Mouse (Mus musculus): ENCODE measurements around the gene Ago1.
A peak's percentile ranks its signal among the peaks of the same experiment; 100 is the strongest.

The Ago1 gene

DNA sequence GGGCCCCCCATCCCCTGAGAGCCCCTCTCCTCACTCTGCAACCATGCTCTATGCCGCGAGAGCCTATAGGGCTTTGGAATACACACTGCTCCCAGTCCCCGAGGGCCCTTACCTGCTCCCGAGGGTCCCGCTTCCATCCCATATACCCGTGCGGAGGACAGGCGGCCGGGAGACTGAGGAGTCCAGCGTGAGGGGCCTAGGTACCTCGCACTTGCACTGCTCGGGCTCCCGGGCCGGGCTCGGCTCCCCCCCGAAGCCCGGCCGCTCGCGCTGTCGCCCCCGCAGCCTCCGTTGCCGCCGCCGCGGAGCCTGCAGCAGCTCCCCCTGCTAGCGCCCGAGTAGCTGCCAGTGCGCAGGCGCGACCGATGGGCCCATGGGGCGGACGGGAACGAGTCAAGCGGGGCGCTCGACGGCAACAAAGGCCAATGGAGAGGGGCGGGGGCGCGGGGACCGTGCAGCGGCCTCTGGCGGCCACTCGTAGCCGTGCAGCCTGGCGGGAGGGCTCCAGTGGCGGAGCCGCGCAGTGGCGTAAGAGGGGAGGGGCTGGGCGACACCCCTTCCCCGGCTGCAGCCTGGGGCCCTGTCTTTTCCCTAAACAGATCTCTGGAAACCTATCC lies at the start of gene Ago1:
Gene Ago1 (minus strand): TSS at position 299 of the 617 bp plus-strand sequence.
- peak; percentile 72 for DNase-seq (ENCODE audit: low read depth, low spot score)

DNA sequence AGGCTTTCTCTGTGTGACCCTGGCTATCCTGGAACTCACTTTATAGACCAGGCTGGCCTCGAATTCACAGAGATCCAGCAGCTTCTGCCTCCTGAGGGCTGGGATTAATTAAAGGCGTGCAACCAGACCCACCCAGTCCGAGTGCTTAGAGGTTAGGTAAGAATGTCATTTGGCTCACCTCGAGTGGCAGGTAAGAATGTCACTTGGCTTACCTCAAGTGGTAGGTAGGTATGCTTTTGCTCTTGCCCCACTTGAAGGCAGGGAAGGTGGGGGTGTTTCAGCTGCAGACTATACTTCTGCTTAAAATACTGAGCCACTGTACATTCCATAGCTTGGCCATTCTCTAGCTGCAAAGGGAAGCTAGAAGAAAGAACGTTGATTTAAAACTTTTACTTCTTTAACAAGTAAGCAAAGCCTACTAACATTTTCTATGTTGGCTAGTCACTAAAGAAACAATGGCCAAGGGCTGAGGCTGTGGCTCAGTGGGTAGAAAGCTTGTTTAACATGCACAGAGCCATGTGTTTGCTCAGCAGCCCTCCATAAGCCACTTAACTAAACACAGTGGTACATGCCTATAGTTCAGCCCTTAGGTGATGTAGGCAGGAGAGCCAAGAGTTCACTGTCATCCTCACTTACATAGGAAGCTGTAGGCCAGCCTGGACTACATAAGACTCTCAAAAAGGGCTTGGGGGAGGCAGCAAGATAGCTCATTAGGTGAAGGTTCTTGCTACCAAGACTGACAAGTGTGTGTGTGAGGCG lies 44.1 kb upstream of the Ago1 start:
- DNase-seq (ENCODE audit: low read depth, low spot score) = no peak

DNA sequence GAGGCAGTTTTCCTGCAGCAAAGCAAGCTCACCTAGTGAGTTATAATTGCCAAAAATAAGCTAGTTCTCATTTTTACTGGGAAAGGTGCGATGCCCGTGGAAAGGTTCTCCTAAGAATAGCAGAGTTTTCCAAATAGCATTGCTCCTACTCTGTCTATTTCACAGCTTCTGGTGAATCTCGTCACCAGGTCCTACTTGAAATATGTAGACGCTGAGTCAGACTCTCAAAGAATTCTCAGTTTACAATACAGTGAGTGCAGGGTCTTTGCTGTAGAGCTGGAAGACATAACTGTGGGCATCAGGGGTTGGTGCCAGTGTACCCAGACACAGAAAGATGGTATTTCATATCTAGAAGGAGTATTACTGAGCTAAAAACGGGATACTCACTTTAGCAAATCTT lies 42.6 kb upstream of the Ago1 start:
- no peak for DNase-seq (ENCODE audit: low read depth, low spot score)

- no peak for DNase-seq (ENCODE audit: low read depth, low spot score)
These were observed 40.7 kb upstream of the Ago1 start for GRCm38 (mm10) chr4:126509072-126509471.

DNA sequence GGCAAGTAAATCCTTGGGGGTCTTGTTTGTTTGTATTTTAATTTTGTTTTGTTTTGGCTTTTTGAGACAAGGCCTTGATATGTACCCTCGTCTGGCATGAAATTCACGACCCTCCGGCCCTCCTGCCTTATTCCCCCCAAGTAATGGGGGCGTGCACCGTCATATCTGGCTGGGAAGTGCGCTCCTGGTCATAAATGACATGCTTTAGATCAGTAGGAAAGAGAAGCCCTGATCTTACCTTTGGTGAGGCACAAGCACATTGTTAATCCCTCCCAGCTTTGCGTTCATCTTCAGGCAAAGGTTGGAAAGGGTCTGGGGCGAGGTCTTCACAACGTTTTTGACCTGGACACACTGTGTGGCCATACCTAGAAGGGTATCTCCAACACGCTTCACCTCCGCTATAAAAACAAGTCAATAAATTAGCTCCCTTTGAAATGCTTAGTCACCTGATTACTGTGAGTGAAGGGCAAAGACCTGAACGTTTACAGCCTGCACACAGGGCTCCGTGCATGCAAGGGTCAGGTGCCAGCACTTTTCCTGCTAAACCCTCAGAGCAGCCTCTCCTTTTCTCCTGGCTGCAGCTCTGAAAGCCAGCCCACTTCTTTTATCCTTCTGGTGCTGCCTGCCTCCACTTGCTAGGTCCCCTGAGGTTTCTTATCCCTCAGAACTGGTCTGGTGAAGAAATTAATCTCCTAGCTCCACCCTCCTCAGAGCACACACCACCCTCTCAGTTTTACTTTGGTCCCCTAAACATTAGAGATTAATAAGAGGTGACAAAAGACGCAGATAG lies 39.9 kb upstream of the Ago1 start:
- DNase-seq (ENCODE audit: low read depth, low spot score) = no peak

DNA sequence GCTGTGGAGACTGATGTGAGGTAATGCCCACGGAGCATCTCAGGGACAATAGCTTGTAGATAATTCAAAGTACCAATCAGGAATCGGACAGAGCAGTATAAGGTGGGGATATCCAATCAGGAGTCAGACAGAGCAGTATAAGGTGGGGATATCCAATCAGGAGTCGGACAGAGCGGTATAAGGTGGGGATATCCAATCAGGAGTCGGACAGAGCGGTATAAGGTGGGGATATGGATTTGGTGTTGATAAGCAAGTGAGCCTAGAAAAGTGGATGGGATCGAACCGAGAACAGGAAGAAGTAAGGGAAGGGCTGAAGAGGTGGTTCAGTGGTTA lies 34.6 kb upstream of the Ago1 start:
- DNase-seq (ENCODE audit: low read depth, low spot score) = no peak

DNA sequence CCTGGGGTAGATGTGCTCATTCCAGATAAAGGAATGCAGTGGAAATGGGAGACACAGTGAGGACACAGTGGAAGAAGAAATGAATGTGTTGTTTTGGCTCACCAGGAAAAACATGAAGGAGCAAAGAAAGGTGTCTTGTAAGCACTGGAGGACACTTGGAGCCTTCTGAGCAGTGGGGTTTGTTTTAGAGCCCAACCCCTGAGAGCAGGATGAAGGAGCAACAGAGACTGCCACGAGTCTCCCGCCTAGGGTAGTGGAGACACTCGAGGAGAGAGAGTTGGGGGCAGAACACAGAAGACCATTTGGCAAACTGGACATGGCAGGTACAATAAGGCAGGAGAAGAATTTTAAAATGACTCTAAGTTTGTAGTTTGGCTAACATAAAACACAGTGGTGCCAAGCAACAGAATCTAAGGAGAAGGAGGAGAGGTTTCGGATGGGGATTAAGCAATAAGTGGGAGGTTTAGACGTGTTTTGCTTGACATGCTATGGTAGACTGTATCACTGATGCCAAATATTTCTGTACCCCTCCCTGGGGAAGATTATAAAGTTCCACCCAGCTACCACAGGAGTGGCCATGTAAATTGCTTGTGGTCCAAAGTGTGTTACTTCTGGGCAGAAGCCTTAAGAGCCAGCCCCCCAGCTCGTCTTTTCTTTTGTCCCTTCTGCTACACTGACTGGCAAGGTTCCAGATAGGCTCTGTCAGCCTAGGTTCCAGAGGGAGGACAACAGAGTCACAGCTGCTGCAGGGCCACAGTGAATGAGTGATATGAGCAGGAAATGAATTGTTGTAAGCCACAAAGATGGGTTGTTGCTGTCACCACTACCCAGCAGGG lies 34.0 kb upstream of the Ago1 start:
- no peak for DNase-seq (ENCODE audit: low read depth, low spot score)

GRCm38 (mm10) chr4:126498601-126499000 lies 30.2 kb upstream of the Ago1 start:
- DNase-seq (ENCODE audit: low read depth, low spot score) = no peak

- DNase-seq (ENCODE audit: low read depth, low spot score) = no peak
These were observed 28.6 kb upstream of the Ago1 start for GRCm38 (mm10) chr4:126496963-126497362.

GRCm38 (mm10) chr4:126495942-126496790 lies 27.8 kb upstream of the Ago1 start:
- no peak for DNase-seq (ENCODE audit: low read depth, low spot score)

DNA sequence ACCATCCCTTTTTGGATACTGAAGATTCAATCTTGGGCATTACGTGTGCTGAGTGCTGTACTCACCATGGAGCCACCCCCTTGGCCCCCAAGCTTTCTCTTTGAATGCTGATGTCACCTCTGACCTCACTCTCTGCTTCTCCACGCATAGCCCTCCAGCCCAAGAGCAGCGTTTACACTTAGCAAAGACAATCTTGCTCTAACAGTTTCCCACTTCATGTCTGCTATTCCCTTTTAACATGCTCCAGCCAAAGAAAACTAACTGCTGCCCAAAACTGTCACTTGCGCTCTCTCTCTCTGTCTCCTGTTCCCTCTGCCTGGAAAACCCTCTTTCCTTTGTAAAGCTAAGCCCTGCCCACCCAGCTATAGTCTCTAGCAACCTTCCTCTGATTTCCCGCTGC lies 27.1 kb upstream of the Ago1 start:
- DNase-seq (ENCODE audit: low read depth, low spot score) = no peak

DNA sequence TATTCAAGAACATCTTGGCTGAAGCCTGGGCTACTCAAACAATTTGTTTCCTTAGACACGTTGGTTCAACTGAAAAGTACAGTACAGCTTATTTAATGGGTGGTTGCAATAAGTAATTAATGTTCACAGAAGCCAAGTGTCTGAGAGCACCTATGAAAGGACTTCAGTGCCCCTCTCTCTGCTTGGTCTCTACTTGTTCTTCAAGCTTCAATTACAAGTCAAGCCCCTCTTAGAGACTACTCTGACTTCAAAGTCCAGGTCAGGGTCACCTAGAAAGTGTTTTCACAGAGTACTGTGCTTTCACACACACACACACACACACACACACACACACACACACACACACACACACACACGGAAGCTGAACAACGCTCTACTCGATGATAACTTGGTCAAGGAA lies 25.0 kb upstream of the Ago1 start:
- DNase-seq (ENCODE audit: low read depth, low spot score) = no peak

- DNase-seq (ENCODE audit: low read depth, low spot score) = no peak
These were observed 23.6 kb upstream of the Ago1 start for GRCm38 (mm10) chr4:126491977-126492376.

DNA sequence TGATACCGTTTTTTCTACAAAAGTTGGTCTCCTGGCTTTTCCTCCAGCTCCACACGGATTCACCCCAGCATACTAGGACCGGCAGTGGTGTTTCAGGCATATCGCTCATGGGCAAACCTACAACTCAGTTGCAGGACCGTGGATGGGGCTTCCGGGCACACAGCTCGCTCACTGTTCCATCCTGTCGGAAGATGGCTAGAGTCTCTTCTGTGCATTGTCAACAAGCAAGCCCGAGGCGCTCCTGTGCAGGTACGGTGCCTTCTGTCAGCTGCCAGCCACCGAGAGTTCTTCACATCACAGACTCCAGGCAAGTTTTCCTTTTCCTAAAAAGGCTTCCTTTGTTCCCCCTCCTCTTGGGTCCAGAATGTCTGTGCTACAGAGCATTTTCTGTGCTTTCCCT lies 22.3 kb upstream of the Ago1 start:
- DNase-seq (ENCODE audit: low read depth, low spot score) = no peak

DNA sequence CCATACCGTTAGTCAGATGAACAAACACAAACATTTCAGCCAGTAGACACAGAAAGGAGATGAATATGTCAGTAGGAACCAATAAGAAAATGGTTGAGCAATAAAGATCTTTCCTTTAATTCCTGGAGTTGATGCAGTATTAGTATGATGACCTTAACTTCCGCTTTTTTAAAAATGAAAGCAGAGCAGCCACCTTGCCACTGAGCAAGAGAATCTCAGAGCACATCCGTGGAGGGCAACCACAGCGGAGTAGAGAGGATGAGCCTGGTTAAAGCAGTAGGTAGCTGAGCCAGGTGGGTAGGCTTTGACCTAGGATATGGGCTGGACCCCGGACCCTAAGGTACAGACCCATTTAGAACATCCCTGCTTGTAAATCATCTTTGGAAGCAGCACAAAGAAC lies 21.4 kb upstream of the Ago1 start:
- no peak for DNase-seq (ENCODE audit: low read depth, low spot score)

DNA sequence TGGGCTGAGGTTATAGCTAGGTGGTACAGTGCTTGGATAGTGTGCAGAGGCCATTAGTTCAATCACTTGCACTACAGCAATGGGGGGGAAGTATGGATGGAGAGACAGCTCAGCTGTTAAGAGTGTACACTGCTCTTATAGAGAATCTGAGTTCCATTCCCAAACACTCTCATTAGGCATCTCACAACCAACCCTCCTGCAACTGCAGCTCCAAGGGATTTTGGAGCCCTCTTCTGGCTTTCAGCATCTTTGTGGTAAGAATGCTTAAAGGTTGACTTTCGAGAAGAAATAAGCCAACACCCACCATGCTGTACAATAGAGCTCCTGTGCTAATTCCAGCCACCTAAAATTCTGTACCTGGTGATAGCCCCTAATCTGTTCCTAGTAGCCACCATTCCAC lies 17.8 kb upstream of the Ago1 start:
- DNase-seq (ENCODE audit: low read depth, low spot score) = no peak

- DNase-seq (ENCODE audit: low read depth, low spot score) = no peak
These were observed 16.7 kb upstream of the Ago1 start for GRCm38 (mm10) chr4:126485065-126485464.

- DNase-seq (ENCODE audit: low read depth, low spot score) = no peak
These were observed 15.5 kb upstream of the Ago1 start for GRCm38 (mm10) chr4:126483874-126484273.

- DNase-seq (ENCODE audit: low read depth, low spot score) = no peak
These were observed 14.6 kb upstream of the Ago1 start for GRCm38 (mm10) chr4:126482951-126483350.

GRCm38 (mm10) chr4:126481461-126481860 lies 13.1 kb upstream of the Ago1 start:
- DNase-seq (ENCODE audit: low read depth, low spot score) = no peak

DNA sequence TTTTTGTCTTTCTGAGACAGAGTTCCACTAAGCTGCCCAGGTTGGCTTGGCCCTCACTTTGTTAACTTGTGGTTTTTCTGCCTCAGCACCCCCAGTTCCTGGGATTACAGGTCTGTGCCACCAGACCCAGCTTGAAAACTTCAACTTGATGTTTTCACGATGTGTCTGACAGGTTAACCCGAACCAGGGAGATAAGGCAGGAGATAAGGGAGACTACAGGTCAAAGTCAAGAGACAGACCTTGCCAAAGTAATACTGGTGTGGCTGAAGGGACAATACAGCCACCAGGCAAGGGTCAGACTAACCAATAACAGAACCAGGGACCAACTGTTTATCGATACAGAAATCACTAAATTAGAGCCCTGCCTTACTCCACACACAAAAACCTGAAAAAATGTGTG lies 11.9 kb upstream of the Ago1 start:
- no peak for DNase-seq (ENCODE audit: low read depth, low spot score)

Measured in c-Kit-negative CD71-positive TER-119-positive erythroid progenitor cells, embryonic 14.5 days (primary cell).